Mouse (Mus musculus): ENCODE measurements at regions not wholly inside any gene's neighbourhood (a gene's known extent, or its start where the extent isn't known, plus 50 kb on each side); places are given as distances from the start of the nearest gene placed in this dataset.

DNA sequence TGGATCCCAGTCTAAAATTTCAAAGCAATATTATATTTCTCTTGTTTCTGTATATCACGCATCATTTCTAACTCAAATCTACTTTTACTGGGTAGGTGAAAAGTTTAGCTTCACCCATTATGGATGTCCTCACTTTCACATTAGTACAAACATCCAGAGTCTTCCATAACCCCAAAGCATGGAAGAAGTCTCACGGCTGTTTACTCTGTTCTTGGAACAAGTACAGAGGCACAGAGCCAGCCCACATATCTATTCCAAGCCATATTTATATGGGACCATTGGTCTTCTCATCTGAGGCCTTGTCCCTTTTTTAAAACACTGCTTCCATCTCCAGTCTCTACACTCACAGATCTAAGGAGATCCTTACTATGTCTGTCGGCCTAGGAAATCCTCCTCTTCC lies 192.8 kb downstream of the Tm2d1 start:
- no peak for DNase-seq

GRCm38 (mm10) chr4:98189894-98190293 lies 193.2 kb downstream of the Tm2d1 start:
- no peak for DNase-seq

GRCm38 (mm10) chr4:98188944-98189343 lies 194.2 kb downstream of the Tm2d1 start:
- DNase-seq = no peak

DNA sequence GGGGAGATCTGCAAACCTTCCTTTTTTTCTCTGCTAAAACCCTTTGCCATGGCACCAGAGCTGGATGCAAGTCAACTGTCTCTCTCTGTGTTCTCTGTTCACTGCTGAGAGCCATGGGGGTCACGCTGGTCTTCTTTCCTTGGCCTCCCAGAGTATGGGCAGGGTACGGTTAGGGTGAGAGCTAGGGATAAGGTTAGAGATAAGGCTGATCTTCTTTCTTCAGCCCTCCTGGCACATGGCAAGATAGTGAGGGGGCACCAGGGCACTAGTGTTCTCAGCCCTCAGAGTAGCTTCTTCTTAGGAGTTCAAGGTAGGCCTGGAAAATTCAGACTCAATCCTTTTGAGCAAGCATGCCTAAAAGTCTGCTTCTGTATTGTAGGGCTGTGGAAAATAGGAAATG lies 196.1 kb downstream of the Tm2d1 start:
- DNase-seq = no peak

DNA sequence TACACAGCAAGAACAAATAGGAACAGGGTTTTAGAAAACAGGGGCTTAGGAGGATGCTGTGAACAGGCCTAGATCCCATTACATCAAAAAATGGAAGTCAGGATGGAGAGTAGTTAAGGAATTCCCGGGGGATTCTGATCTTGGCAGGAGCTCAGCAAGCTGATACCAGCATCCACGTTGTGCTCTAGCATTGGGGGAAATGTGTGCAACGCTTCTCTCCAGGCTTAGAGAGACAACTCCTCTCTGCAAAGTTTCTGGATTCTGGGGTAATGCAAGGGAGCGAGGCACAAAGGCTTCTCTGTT lies 201.1 kb downstream of the Tm2d1 start:
- peak; percentile 83 for DNase-seq

DNA sequence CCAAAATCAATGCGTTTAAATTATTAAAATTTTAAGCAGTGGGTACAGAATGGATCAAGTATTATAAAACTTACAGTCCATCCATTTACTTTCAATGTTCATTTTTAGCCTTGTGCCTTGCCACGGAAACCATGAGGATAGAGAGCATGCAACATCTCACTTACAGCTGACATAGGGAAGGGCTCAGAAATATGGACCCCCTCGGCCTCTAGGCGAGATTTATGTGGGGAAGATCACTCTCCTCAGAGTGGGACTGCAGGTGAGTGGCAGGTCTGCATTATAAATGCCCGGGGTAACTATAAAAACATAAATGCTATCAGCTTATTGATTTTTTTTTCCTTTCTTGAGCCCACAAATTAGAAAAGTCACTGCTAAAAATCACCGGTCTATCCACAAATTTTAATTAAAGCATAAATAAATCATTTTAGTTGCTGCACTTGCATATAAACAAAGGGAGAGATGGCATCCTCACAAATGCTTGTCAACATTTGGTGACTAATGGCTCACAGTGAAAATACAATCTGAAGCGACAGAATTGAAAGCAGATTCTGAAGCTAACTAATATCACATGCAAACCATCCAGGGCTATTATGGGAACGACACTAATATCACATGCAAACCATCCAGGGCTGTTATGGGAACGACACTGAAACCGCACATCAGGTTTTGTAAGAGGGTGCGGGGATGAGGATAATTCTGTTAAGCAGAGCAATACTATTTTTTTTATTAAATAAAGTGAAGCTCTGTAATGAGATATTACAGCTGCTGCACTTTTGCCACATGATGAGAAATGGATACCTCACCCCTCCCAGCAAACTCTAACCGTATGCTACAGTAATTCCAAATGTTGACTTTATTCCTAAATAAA lies 201.7 kb downstream of the Tm2d1 start:
- no peak for DNase-seq

GRCm38 (mm10) chr4:98180336-98180735 lies 202.8 kb downstream of the Tm2d1 start:
- peak; percentile 31 for DNase-seq

Data from heart, postnatal 4 days (tissue).